Mouse (Mus musculus): ENCODE results near the gene Ramac. TPM values are rescaled to one million over a fixed set of nuclear protein-coding genes. Genes with fewer than 3 reads are reported as not detected.
A peak's percentile ranks its signal among the peaks of the same experiment; 100 is the strongest.

Ramac gene
- total RNA-seq, 2 experiments from 2014 or later = 38.7 to 57.4 TPM

DNA sequence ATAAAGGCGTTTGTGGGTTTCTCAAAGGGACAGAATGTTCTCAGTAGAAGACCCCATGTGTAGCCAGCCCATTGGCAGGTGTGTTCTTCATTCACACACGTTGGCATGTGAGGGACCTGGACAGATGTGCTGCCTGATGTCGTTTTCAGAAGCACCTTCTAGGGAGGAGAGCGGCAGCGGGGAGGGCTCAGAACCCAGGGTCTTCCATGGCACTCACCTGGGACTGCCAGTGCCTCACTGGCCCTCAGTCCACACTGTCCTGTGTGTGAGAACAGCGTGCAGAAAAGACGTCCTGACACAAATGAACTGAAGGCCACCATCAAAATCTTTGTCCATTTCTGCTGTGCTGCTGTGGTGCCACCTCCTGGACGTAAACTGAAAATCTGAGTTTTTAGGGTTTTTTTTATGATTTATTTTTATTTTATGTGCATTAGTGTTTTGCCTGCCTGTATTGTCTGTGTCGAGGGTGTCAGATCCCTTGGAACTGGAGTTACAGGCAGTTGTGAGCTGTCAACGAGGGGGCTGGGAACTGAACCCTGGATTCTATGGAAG, 15.0 kb downstream of the Ramac start:
- peak in 1 of 2 experiments; percentile 21 for DNase-seq

- peak in 1 of 2 experiments; percentile 21 for DNase-seq
Observed at GRCm38 (mm10) chr7:81788536-81788935, 25.8 kb downstream of the Ramac start.

- DNase-seq = peak; percentile 88 to 90
Observed at GRCm38 (mm10) chr7:81789095-81789757, 26.5 kb downstream of the Ramac start, which contains the start of gene 3110040N11Rik. 3110040N11Rik (minus strand) TSS chr7:81789478.

GRCm38 (mm10) chr7:81806067-81806466, 43.3 kb downstream of the Ramac start:
- DNase-seq = no peak

Other genes starting within 250 kb of the Ramac start
- gene Fsd2, start 196.0 kb upstream of the Ramac start, total RNA-seq (2021) = 1 to 10 TPM in 1 of 2 experiments, under 1 TPM in 1; 0.95 to 1.3 TPM
- 10 to 100 TPM; 20.4 to 21.2 TPM for gene Whamm, start 191.7 kb upstream of the Ramac start, total RNA-seq (2021)
- gene Homer2, start 55.4 kb upstream of the Ramac start, total RNA-seq (2021) = 1 to 10 TPM; 2.3 to 5.1 TPM
- 10 to 100 TPM; 30.9 to 41.0 TPM for gene 3110040N11Rik, start 26.6 kb downstream of the Ramac start, total RNA-seq (2021)
- gene Btbd1, start 66.5 kb downstream of the Ramac start, total RNA-seq (2021) = 100 to 1,000 TPM; 115 to 123 TPM
- gene Gm10160, start 92.9 kb downstream of the Ramac start, total RNA-seq (2021) = not detected
- 10 to 100 TPM; 10.5 to 18.3 TPM for gene Tm6sf1, start 96.1 kb downstream of the Ramac start, total RNA-seq (2021)
- 10 to 100 TPM; 11.6 to 12.0 TPM for gene Hdgfl3, start 171.5 kb downstream of the Ramac start, total RNA-seq (2021)
- gene Bnc1, start 229.4 kb downstream of the Ramac start, total RNA-seq (2021) = under 1 TPM; 0.63 to 0.73 TPM

All from adrenal gland, postnatal 36 days (tissue).